Mouse (Mus musculus) heart, postnatal 0 days (tissue): Measurements from ENCODE around the gene Gm49322. TPM values are rescaled to one million over a fixed set of nuclear protein-coding genes. Genes with fewer than 3 reads are reported as not detected.
A peak's percentile ranks its signal among the peaks of the same experiment; 100 is the strongest.
"Not testable (repeated sequence)": the region's sequence is repeated elsewhere in the genome, so short reads cannot be mapped to it uniquely, and the experiment has no call there.

Experiments used
- ATAC-seq: fragments of 200-750 bp; cut with Nextera tagmentation; 2 replicates; pipeline ENCODE4 v1.8.0; 2017; ENCODE audit warnings: low read depth, moderate number of reproducible peaks, moderate library complexity; ENCODE audit not compliant: insufficient read depth
- DNase-seq: peaks from one replicate; pipeline ENCODE4 v3.0.0-alpha.2; 2016; ENCODE audit warnings: low spot score
- H3K27ac ChIP-seq: fragments of 300-500 bp; sonication (generic); 2 replicates; pipeline ENCODE4 v1.5.1; 2014; ENCODE audit warnings: low read depth, mild to moderate bottlenecking
- H3K27me3 ChIP-seq: fragments of 300-500 bp; sonication (generic); 2 replicates; pipeline ENCODE4 v1.6.1; 2014; ENCODE audit warnings: low read length, mixed read lengths; ENCODE audit not compliant: control insufficient read depth, insufficient read depth
- H3K36me3 ChIP-seq: fragments of 300-500 bp; sonication (generic); replicated peaks from 2 replicates; pipeline ENCODE4 v1.6.1; 2014; ENCODE audit warnings: low read length, mixed read lengths; ENCODE audit not compliant: control insufficient read depth, insufficient read depth
- H3K4me1 ChIP-seq: fragments of 300-500 bp; sonication (generic); 2 replicates; pipeline ENCODE4 v1.6.1; 2014; ENCODE audit warnings: antibody characterized with exemption; ENCODE audit not compliant: control insufficient read depth, insufficient read depth
- H3K4me2 ChIP-seq: fragments of 300-500 bp; sonication (generic); 2 replicates; pipeline ENCODE4 v1.6.1; 2014; ENCODE audit warnings: low read depth, mild to moderate bottlenecking, low read length, moderate library complexity
- H3K4me3 ChIP-seq: fragments of 300-500 bp; sonication (generic); 2 replicates; pipeline ENCODE4 v1.5.1; 2014; ENCODE audit warnings: low read depth, low read length
- H3K9ac ChIP-seq: fragments of 300-500 bp; sonication (generic); replicated peaks from 2 replicates; pipeline ENCODE4 v1.6.1; 2014; ENCODE audit warnings: low read depth, low read length, mixed read lengths
- H3K9me3 ChIP-seq: fragments of 300-500 bp; sonication (generic); replicated peaks from 2 replicates; pipeline ENCODE4 v1.6.1; 2016; ENCODE audit warnings: low read length; ENCODE audit not compliant: control insufficient read depth
- CTCF ChIP-seq: IDR thresholded peaks from 2 replicates; pipeline ENCODE4 v1.5.1; 2016; ENCODE audit warnings: antibody characterized with exemption, control low read depth, low read depth
- EP300 ChIP-seq: IDR thresholded peaks from 2 replicates; pipeline ENCODE4 v1.6.1; 2016; ENCODE audit warnings: antibody characterized with exemption, low read depth
- WGBS: fragments of 180-500 bp; shearing (Covaris S2); extraction: QIAGEN DNeasy Blood & Tissue Kit; methylation state at CpG from one replicate; pipeline ENCODE4 v1.1.7; 2014; 5-methylcytosine and 5-hydroxymethylcytosine counted together
- polyA plus RNA-seq: library from polyadenylated mRNA; unstranded; fragments of >200 nt; fragmentation: Nextera tagmentation; extraction: Ambion mirVana; gene quantifications from 2 replicates; pipeline ENCODE4 v1.2.1, GENCODE M21; 2015
- total RNA-seq: library from RNA; depleted of rRNA; stranded (reverse); fragments of >200 nt; gene quantifications from 2 replicates; pipeline ENCODE4 v1.2.3, GENCODE M21; 2014; ENCODE audit warnings: low replicate concordance; rRNA removed

Gene Gm49322
- total RNA-seq: 0.23 and 1.3 TPM in 2 replicates
- 0.33 and 0.38 TPM in 2 replicates for polyA plus RNA-seq

- not testable (repeated sequence) for H3K4me3 ChIP-seq, H3K9me3 ChIP-seq, H3K4me1 ChIP-seq, H3K27ac ChIP-seq, H3K9ac ChIP-seq, ATAC-seq, H3K4me2 ChIP-seq, H3K27me3 ChIP-seq, DNase-seq
- 76% methylated on average over 3 of the region's 4 CpGs for WGBS
- peaks cover 35% of the 10 kb centered on the region for H3K36me3 ChIP-seq
Measured at GRCm38 (mm10) chr10:80605721-80606120, at the start of gene Gm49322. Gm49322 (plus strand) TSS chr10:80606021.

GRCm38 (mm10) chr10:80557346-80557965, 48.4 kb upstream of the Gm49322 start:
- Histone ChIP-seq H3K27ac (no peak overlapping the region), H3K9ac (no peak overlapping the region), H3K9me3 (no peaks in the 10 kb centered on the region), H3K4me2 (no peak overlapping the region), H3K4me3 (no peak overlapping the region), H3K4me1 (peaks cover 27% of the 10 kb centered on the region), H3K27me3 (no peaks in the 10 kb centered on the region), H3K36me3 (no peaks in the 10 kb centered on the region)
- DNase-seq: peak; percentile 60
- no peak for ATAC-seq
- 22% methylated on average over 5 of the region's 5 CpGs for WGBS
- TF ChIP-seq EP300: no peak
- peak; percentile 68 for TF ChIP-seq CTCF

GRCm38 (mm10) chr10:80559431-80559830, 46.4 kb upstream of the Gm49322 start:
- Histone ChIP-seq H3K36me3 (no peaks in the 10 kb centered on the region), H3K27ac (no peak overlapping the region), H3K27me3 (no peaks in the 10 kb centered on the region), H3K9me3 (no peaks in the 10 kb centered on the region), H3K9ac (no peak overlapping the region), H3K4me2 (no peak overlapping the region), H3K4me3 (no peak overlapping the region), H3K4me1 (peaks cover 14% of the 10 kb centered on the region; the same call in 1 of the 2 replicates)
- DNase-seq (no peak), ATAC-seq (no peak)
- TF ChIP-seq CTCF: no peak
- no peak for TF ChIP-seq EP300
- WGBS: 86% methylated on average over 7 of the region's 7 CpGs

- Histone ChIP-seq H3K4me2 (peak overlapping the region; percentile 79), H3K9ac (peak overlapping the region; percentile 94), H3K36me3 (no peaks in the 10 kb centered on the region), H3K4me3 (peak overlapping the region; percentile 93), H3K9me3 (no peaks in the 10 kb centered on the region), H3K4me1 (peaks cover 14% of the 10 kb centered on the region; the same call in 1 of the 2 replicates), H3K27me3 (no peaks in the 10 kb centered on the region), H3K27ac (peak overlapping the region; percentile 89)
- 2% methylated on average over 13 of the region's 13 CpGs for WGBS
- no peak for TF ChIP-seq CTCF
- TF ChIP-seq EP300: no peak
- ATAC-seq (no peak), DNase-seq (no peak)
Measured at GRCm38 (mm10) chr10:80560621-80561020, 45.2 kb upstream of the Gm49322 start.

- Histone ChIP-seq H3K27me3 (no peaks in the 10 kb centered on the region), H3K9ac (peak within 1 kb of the TSS; percentile 94), H3K4me2 (peak within 1 kb of the TSS; percentile 79), H3K4me3 (peak within 1 kb of the TSS; percentile 93), H3K36me3 (no peaks in the 10 kb centered on the region), H3K27ac (peak within 1 kb of the TSS; percentile 89), H3K9me3 (no peaks in the 10 kb centered on the region), H3K4me1 (peaks cover 14% of the 10 kb centered on the region; the same call in 1 of the 2 replicates)
- peak; percentile 91 for TF ChIP-seq EP300
- TF ChIP-seq CTCF: peak; percentile 77
- WGBS: under 1% methylated on average over 72 of the region's 72 CpGs
- DNase-seq (peak; percentile 93), ATAC-seq (peak; percentile 87)
Measured at GRCm38 (mm10) chr10:80561116-80561944, 44.5 kb upstream of the Gm49322 start, which contains the start of gene Rexo1. Rexo1 (minus strand) TSS chr10:80561560.
